Mouse (Mus musculus): ENCODE measurements around the gene Dek.

- TF ChIP-seq CTCF (IDR thresholded peaks at IDR 0.05; ENCODE audit: borderline replicate concordance, insufficient read depth, low read length), result no peak
- no peak; the same call in 1 of the 2 replicates for TF ChIP-seq POLR2A (IDR thresholded peaks at IDR 0.05; ENCODE audit: low read depth, low read length)
Observed at GRCm38 (mm10) chr13:47122537-47123430, 16.8 kb upstream of the Dek start, which contains the start of gene Rnf144b.
